Mouse (Mus musculus) cerebellum, postnatal 14 days (tissue): Measurements from ENCODE around the gene Exoc3l2.

Source experiments
- DNase-seq, 2 experiments: peaks; one replicate each; pipeline ENCODE4 v3.0.0; 2021; ENCODE audit warnings: mixed read lengths in 2 of 2

Exoc3l2 gene

GRCm38 (mm10) chr7:19457414-19458071 is 5.6 kb upstream of the Exoc3l2 start:
- no peak for DNase-seq

GRCm38 (mm10) chr7:19458072-19458486 is 5.1 kb upstream of the Exoc3l2 start:
- DNase-seq: peak; percentile 70 to 86

GRCm38 (mm10) chr7:19458591-19459111 is 4.5 kb upstream of the Exoc3l2 start, which contains the start of gene Mark4:
Mark4 (minus strand) TSS chr7:19458821.
- DNase-seq: peak; percentile 85 to 86

- no peak for DNase-seq
These were observed 3.8 kb upstream of the Exoc3l2 start for GRCm38 (mm10) chr7:19459144-19459870.

GRCm38 (mm10) chr7:19460500-19460899 is 2.6 kb upstream of the Exoc3l2 start:
- DNase-seq: no peak

GRCm38 (mm10) chr7:19461488-19461887 is 1.6 kb upstream of the Exoc3l2 start:
- DNase-seq: peak; percentile 87 to 91

- DNase-seq: no peak
These were observed 688 bp upstream of the Exoc3l2 start for GRCm38 (mm10) chr7:19462443-19462842.

GRCm38 (mm10) chr7:19464367-19465307 is 1.5 kb downstream of the Exoc3l2 start:
- DNase-seq: no peak

- DNase-seq: no peak
These were observed 3.5 kb downstream of the Exoc3l2 start for GRCm38 (mm10) chr7:19466602-19467145.

GRCm38 (mm10) chr7:19467638-19468037 is 4.5 kb downstream of the Exoc3l2 start:
- no peak for DNase-seq

GRCm38 (mm10) chr7:19468279-19468678 is 5.1 kb downstream of the Exoc3l2 start:
- no peak for DNase-seq

GRCm38 (mm10) chr7:19469404-19469803 is 6.3 kb downstream of the Exoc3l2 start:
- no peak for DNase-seq

- no peak for DNase-seq
These were observed 7.2 kb downstream of the Exoc3l2 start for GRCm38 (mm10) chr7:19470308-19470707.

- DNase-seq: no peak
These were observed 9.3 kb downstream of the Exoc3l2 start for GRCm38 (mm10) chr7:19472403-19472802.

- DNase-seq: peak; percentile 84 to 86
These were observed 10.8 kb downstream of the Exoc3l2 start for GRCm38 (mm10) chr7:19473875-19474443.

GRCm38 (mm10) chr7:19477084-19477483 is 14.0 kb downstream of the Exoc3l2 start:
- DNase-seq: no peak

GRCm38 (mm10) chr7:19477624-19478384 is 14.7 kb downstream of the Exoc3l2 start:
- no peak for DNase-seq

- no peak for DNase-seq
These were observed 20.1 kb downstream of the Exoc3l2 start for GRCm38 (mm10) chr7:19483281-19483680.

GRCm38 (mm10) chr7:19485488-19485887 is 22.4 kb downstream of the Exoc3l2 start:
- no peak for DNase-seq

GRCm38 (mm10) chr7:19486549-19486948 is 23.4 kb downstream of the Exoc3l2 start:
- DNase-seq: no peak

- no peak for DNase-seq
These were observed 26.4 kb downstream of the Exoc3l2 start for GRCm38 (mm10) chr7:19489525-19489924.
